Mouse (Mus musculus) stomach, postnatal 0 days (tissue): ENCODE measurements around the gene Il13. TPM values are rescaled to one million over a fixed set of nuclear protein-coding genes. Genes with fewer than 3 reads are reported as not detected.
A peak's percentile ranks its signal among the peaks of the same experiment; 100 is the strongest.

ENCODE experiments used
- ATAC-seq: fragments of 200-750 bp; cut with Nextera tagmentation; 2 replicates; pipeline ENCODE4 v1.8.0; 2017; ENCODE audit not compliant: low FRiP score, low TSS enrichment
- DNase-seq: peaks from one replicate; pipeline ENCODE4 v3.0.0-alpha.2; 2016; ENCODE audit warnings: low spot score
- H3K27ac ChIP-seq: fragments of 300-500 bp; sonication (generic); replicated peaks from 2 replicates; pipeline ENCODE4 v1.5.1; 2014; ENCODE audit warnings: mild to moderate bottlenecking, control low read depth
- H3K27me3 ChIP-seq: fragments of 300-500 bp; sonication (generic); 2 replicates; pipeline ENCODE4 v1.6.1; 2014; ENCODE audit warnings: low read length; ENCODE audit not compliant: control insufficient read depth, insufficient read depth
- H3K36me3 ChIP-seq: fragments of 300-500 bp; sonication (generic); 2 replicates; pipeline ENCODE4 v1.6.1; 2014; ENCODE audit warnings: low read length, mixed read lengths; ENCODE audit not compliant: control insufficient read depth, insufficient read depth
- H3K4me1 ChIP-seq: fragments of 300-500 bp; sonication (generic); replicated peaks from 2 replicates; pipeline ENCODE4 v1.6.1; 2014; ENCODE audit warnings: antibody characterized with exemption; ENCODE audit not compliant: control insufficient read depth, insufficient read depth
- H3K4me2 ChIP-seq: fragments of 300-500 bp; sonication (generic); replicated peaks from 2 replicates; pipeline ENCODE4 v1.6.1; 2014; ENCODE audit warnings: low read depth, mild to moderate bottlenecking, control low read depth, moderate library complexity
- H3K4me3 ChIP-seq: fragments of 300-500 bp; sonication (generic); 2 replicates; pipeline ENCODE4 v1.5.1; 2014; ENCODE audit warnings: low read depth, low read length, control low read depth
- H3K9ac ChIP-seq: fragments of 300-500 bp; sonication (generic); 2 replicates; pipeline ENCODE4 v1.6.1; 2014; ENCODE audit warnings: mild to moderate bottlenecking, low read length, control low read depth, mixed read lengths
- H3K9me3 ChIP-seq: fragments of 300-500 bp; sonication (generic); 2 replicates; pipeline ENCODE4 v1.6.1; 2016; ENCODE audit warnings: low read length; ENCODE audit not compliant: control insufficient read depth
- CTCF ChIP-seq: IDR thresholded peaks from 2 replicates; pipeline ENCODE4 v1.5.1; 2016; ENCODE audit warnings: antibody characterized with exemption, low read depth, mild to moderate bottlenecking, moderate library complexity
- EP300 ChIP-seq: optimal IDR thresholded peaks from 2 replicates; pipeline ENCODE3; 2016; ENCODE audit warnings: antibody characterized with exemption
- WGBS: fragments of 180-500 bp; shearing (Covaris S2); extraction: QIAGEN DNeasy Blood & Tissue Kit; methylation state at CpG from one replicate; pipeline ENCODE4 v1.1.7; 2014; 5-methylcytosine and 5-hydroxymethylcytosine counted together
- polyA plus RNA-seq: library from polyadenylated mRNA; unstranded; fragments of >200 nt; fragmentation: Nextera tagmentation; extraction: Ambion mirVana; gene quantifications from 2 replicates; pipeline ENCODE4 v1.2.1, GENCODE M21; 2015

Gene Il13
- polyA plus RNA-seq, 1 experiment from 2014 or later, result not detected

DNA sequence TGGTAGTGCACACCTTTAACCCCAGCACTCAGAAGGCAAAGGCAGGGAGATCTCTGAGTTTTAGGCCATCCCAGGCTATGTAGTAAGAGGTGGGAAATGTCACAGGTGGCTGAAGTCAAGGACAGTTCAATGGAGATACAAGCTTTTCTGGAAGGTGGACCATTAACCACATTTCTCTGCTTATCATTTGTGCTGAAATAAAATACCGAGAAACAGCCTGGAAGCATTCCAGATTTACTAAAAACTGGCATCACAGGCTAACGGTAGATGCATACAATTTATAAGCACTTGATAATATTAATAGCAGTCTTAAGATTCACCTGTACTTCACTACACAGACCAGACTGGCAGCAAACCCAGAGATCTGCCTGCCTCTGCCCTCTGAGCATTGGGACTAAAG is 17.9 kb upstream of the Il13 start:
- Histone ChIP-seq H3K4me2 (no peak overlapping the region), H3K27me3 (no peaks in the 10 kb centered on the region), H3K27ac (no peak overlapping the region), H3K36me3 (peaks cover 12% of the 10 kb centered on the region), H3K9me3 (no peaks in the 10 kb centered on the region), H3K4me1 (no peaks in the 10 kb centered on the region), H3K9ac (no peak overlapping the region), H3K4me3 (no peak overlapping the region)
- TF ChIP-seq CTCF (no peak), EP300 (no peak)
- WGBS, result 76% methylated on average over 2 of the region's 2 CpGs
- DNase-seq, result no peak
- ATAC-seq, result no peak

GRCm38 (mm10) chr11:53651441-53651840 is 16.9 kb upstream of the Il13 start:
- 84% methylated on average over 4 of the region's 4 CpGs for WGBS
- ATAC-seq (no peak), DNase-seq (no peak)
- H3K4me3 ChIP-seq, result no peak overlapping the region
- H3K4me2 ChIP-seq, result no peak overlapping the region
- H3K36me3 ChIP-seq, result peaks cover 12% of the 10 kb centered on the region
- no peaks in the 10 kb centered on the region for H3K9me3 ChIP-seq
- no peaks in the 10 kb centered on the region for H3K4me1 ChIP-seq
- H3K27ac ChIP-seq, result no peak overlapping the region
- TF ChIP-seq CTCF (no peak), EP300 (no peak)
- no peaks in the 10 kb centered on the region for H3K27me3 ChIP-seq
- H3K9ac ChIP-seq, result no peak overlapping the region

- Histone ChIP-seq H3K4me3 (no peak overlapping the region), H3K4me1 (no peaks in the 10 kb centered on the region)
Observed at GRCm38 (mm10) chr11:53644017-53644416, 9.5 kb upstream of the Il13 start.

GRCm38 (mm10) chr11:53642744-53643279 is 8.3 kb upstream of the Il13 start:
- H3K27ac ChIP-seq, result no peak overlapping the region
- no peaks in the 10 kb centered on the region for H3K9me3 ChIP-seq
- H3K4me3 ChIP-seq, result no peak overlapping the region
- DNase-seq, result no peak
- 71% methylated on average over 12 of the region's 12 CpGs for WGBS
- no peaks in the 10 kb centered on the region for H3K4me1 ChIP-seq
- no peak overlapping the region for H3K9ac ChIP-seq
- H3K4me2 ChIP-seq, result no peak overlapping the region
- ATAC-seq, result no peak
- TF ChIP-seq CTCF (peak; percentile 49), EP300 (no peak)
- H3K36me3 ChIP-seq, result no peaks in the 10 kb centered on the region
- H3K27me3 ChIP-seq, result no peaks in the 10 kb centered on the region

More at GRCm38 (mm10) chr11:53644017-53644416, 9.5 kb upstream of the Il13 start:
- Histone ChIP-seq H3K9me3 (no peaks in the 10 kb centered on the region), H3K4me2 (no peak overlapping the region), H3K27ac (no peak overlapping the region), H3K27me3 (no peaks in the 10 kb centered on the region), H3K9ac (no peak overlapping the region), H3K36me3 (no peaks in the 10 kb centered on the region)
- DNase-seq, result no peak
- TF ChIP-seq CTCF, result no peak
- no peak for TF ChIP-seq EP300
- ATAC-seq, result no peak
- 71% methylated on average over 5 of the region's 5 CpGs for WGBS

DNA sequence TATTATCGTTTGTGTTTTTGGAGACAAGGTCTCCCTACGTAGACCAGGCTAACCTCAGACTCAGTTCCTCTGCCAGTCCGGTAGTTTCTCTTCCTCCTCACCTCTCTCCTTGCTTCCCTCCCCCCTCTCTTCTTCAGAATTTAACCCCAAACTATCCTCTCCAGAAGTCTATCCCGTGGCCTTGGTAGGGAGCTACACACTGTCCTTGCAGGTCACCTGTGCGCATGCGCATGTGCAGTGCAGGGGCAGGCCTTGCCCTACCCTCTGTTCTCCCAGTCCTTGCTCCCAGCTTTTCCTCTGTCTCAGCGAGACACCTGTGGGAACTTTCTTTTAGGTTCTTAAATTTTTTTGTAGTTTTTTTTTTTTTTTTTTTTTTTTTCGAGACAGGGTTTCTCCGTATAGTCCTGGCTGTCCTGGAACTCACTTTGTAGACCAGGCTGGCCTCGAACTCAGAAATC is 3.3 kb upstream of the Il13 start:
- no peaks in the 10 kb centered on the region for H3K27me3 ChIP-seq
- H3K4me3 ChIP-seq, result no peak overlapping the region
- H3K4me2 ChIP-seq, result no peak overlapping the region
- 83% methylated on average over 10 of the region's 10 CpGs for WGBS
- H3K27ac ChIP-seq, result no peak overlapping the region
- DNase-seq (no peak), ATAC-seq (no peak)
- no peaks in the 10 kb centered on the region for H3K9me3 ChIP-seq
- TF ChIP-seq EP300 (no peak), CTCF (no peak)
- no peaks in the 10 kb centered on the region for H3K4me1 ChIP-seq
- no peak overlapping the region for H3K9ac ChIP-seq
- H3K36me3 ChIP-seq, result no peaks in the 10 kb centered on the region

DNA sequence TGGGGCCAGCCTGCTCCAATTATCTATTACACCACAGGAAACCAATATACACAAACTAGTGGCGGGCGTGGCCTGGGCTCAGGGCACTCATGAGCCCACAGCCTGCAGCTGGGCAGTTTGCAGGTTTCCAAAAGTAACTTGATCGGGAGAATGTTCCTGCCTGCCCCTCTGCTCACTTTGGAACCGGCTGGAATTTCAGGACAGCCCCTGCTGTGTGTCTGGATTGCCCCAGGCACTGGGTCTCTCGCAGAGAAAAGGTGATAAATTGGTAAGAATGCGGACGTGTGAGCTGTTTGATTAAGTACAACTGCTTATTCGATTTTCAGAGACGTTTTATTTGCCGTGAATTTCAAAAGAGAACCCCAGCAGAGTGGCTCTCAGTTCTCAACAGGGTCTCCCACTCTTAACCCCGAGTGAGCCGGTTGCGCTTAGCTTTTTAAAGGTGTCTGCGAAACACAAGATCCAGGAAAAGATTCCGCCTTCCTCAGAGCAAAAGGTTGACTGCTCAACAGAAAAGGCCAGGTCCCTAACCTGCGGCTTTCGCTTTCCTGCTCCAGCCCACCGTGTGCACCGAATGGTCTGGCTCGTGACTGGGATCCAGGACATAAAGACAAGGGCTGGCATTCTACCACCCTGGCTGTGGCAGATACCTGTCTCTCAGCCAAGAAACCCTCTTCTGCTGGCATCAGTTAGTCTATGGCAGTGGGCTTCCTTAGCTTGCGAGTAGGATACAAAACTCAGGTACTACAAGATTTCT is 2.7 kb upstream of the Il13 start:
- Histone ChIP-seq H3K4me2 (no peak overlapping the region), H3K9me3 (no peaks in the 10 kb centered on the region), H3K9ac (no peak overlapping the region), H3K27me3 (no peaks in the 10 kb centered on the region), H3K4me1 (no peaks in the 10 kb centered on the region), H3K27ac (no peak overlapping the region), H3K4me3 (no peak overlapping the region), H3K36me3 (no peaks in the 10 kb centered on the region)
- 24% methylated on average over 21 of the region's 21 CpGs for WGBS
- no peak for DNase-seq
- no peak for ATAC-seq
- no peak for TF ChIP-seq EP300
- TF ChIP-seq CTCF, result no peak
